Mouse (Mus musculus): ENCODE measurements around the gene Lingo2. TPM values are rescaled to one million over a fixed set of nuclear protein-coding genes. Genes with fewer than 3 reads are reported as not detected.
"Not testable (repeated sequence)": the region's sequence is repeated elsewhere in the genome, so short reads cannot be mapped to it uniquely, and the experiment has no call there.

Lingo2 gene
- polyA plus RNA-seq, 1 experiment from 2014 or later: 75.0 TPM

DNA sequence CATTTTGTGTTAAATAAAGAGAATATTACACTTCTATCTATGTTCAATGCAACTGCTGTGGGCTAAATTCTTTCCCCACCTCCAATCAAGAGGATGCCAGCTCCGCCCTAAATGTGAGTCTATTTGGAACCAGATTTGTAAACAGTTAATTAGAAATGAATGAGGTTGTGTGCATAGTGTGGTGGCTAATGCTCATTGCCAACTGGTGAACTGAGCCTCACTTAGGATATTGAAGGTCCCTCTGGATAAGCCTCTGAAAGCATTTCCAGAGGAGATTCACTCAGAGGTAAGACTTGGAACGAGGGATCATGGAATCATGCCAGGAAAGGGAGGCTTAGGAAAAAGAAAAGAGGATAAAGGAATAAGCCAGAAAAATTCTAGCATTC is 1256.4 kb downstream of the Lingo2 start:
- ATAC-seq: no peak
- Histone ChIP-seq H3K27ac (ENCODE audit: low read depth, low read length) (no peak overlapping the region), H3K4me1 (ENCODE audit: control insufficient read depth, insufficient read depth, low read depth, low read length) (no peaks in the 10 kb centered on the region), H3K4me3 (ENCODE audit: low read length) (no peak overlapping the region), H3K27me3 (replicated peaks; ENCODE audit: control insufficient read depth, insufficient read depth, low read length) (no peaks in the 10 kb centered on the region), H3K4me2 (ENCODE audit: low read length) (no peak overlapping the region), H3K9me3 (ENCODE audit: control insufficient read depth, low read length) (no peaks in the 10 kb centered on the region), H3K9ac (ENCODE audit: low read depth, low read length) (no peak overlapping the region), H3K36me3 (ENCODE audit: control insufficient read depth, insufficient read depth, low read length) (no peaks in the 10 kb centered on the region)
- WGBS: 72% methylated on average over 2 of the region's 2 CpGs

DNA sequence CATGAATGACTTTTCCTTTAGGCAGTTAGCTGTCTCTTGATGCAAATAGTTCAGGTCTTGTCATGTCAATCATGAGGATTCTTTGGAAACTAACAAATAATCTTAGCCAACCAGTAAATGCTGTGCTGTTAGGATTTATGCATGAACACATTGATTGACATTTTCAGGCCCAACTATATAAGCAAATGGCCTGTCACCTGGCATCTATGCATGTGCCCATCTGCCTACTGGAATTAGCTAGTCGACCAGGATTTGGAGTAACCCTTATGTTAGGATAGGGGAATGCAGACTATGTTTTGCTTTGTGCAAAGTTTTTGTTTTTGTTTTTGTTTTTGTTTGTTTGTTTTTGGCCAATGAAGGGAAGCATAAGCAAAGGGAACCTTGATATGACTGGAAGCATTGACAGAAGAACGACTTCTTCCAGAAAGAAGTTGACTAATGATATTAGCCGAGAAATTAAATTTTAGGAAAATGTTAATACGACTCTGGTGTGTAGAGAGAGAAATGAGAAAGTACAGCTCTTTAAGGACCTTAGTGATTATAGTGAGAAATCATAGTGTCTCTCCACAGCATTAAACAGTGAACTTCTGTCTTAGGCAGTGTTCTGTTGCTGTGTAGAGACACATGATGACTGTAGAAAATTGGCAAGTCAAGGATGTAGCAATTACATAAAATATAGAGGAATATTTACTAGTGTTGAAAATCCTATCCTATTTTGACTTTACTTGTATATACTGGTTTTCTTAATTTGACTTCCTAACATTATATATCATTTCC is 1257.0 kb downstream of the Lingo2 start:
- H3K4me2 ChIP-seq (ENCODE audit: low read length): no peak overlapping the region
- 87% methylated on average over 4 of the region's 4 CpGs for WGBS
- H3K4me3 ChIP-seq (ENCODE audit: low read length): no peak overlapping the region
- H3K4me1 ChIP-seq (ENCODE audit: control insufficient read depth, insufficient read depth, low read depth, low read length): no peaks in the 10 kb centered on the region
- no peaks in the 10 kb centered on the region for H3K27me3 ChIP-seq (replicated peaks; ENCODE audit: control insufficient read depth, insufficient read depth, low read length)
- H3K36me3 ChIP-seq (ENCODE audit: control insufficient read depth, insufficient read depth, low read length): no peaks in the 10 kb centered on the region
- no peak for ATAC-seq
- no peaks in the 10 kb centered on the region for H3K9me3 ChIP-seq (ENCODE audit: control insufficient read depth, low read length)
- H3K27ac ChIP-seq (ENCODE audit: low read depth, low read length): no peak overlapping the region
- no peak overlapping the region for H3K9ac ChIP-seq (ENCODE audit: low read depth, low read length)

DNA sequence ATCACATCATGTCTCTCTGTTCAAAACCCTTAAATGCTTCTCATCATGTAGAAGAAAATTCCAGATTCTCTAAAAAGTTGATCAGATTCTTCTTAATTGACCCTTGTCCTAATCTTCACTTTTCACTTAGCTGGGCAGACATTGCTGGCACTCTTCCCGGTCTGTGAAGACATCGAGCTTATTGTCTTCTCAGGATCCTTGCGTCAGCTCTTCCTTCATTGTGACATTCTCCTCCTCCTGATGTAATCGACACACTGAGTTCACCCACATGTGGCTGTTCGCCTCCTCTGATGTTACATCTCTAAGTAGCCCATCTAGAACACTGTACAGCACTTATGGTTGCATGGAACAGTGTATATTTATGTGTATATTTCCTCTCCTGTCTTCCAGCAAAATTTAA is 1261.0 kb downstream of the Lingo2 start:
- WGBS: 67% methylated on average over 5 of the region's 5 CpGs
- no peaks in the 10 kb centered on the region for H3K36me3 ChIP-seq (ENCODE audit: control insufficient read depth, insufficient read depth, low read length)
- no peak overlapping the region for H3K9ac ChIP-seq (ENCODE audit: low read depth, low read length)
- ATAC-seq: no peak
- H3K27me3 ChIP-seq (replicated peaks; ENCODE audit: control insufficient read depth, insufficient read depth, low read length): no peaks in the 10 kb centered on the region
- no peak overlapping the region for H3K4me2 ChIP-seq (ENCODE audit: low read length)
- H3K4me1 ChIP-seq (ENCODE audit: control insufficient read depth, insufficient read depth, low read depth, low read length): no peaks in the 10 kb centered on the region
- H3K9me3 ChIP-seq (ENCODE audit: control insufficient read depth, low read length): no peaks in the 10 kb centered on the region
- H3K4me3 ChIP-seq (ENCODE audit: low read length): no peak overlapping the region
- H3K27ac ChIP-seq (ENCODE audit: low read depth, low read length): no peak overlapping the region

DNA sequence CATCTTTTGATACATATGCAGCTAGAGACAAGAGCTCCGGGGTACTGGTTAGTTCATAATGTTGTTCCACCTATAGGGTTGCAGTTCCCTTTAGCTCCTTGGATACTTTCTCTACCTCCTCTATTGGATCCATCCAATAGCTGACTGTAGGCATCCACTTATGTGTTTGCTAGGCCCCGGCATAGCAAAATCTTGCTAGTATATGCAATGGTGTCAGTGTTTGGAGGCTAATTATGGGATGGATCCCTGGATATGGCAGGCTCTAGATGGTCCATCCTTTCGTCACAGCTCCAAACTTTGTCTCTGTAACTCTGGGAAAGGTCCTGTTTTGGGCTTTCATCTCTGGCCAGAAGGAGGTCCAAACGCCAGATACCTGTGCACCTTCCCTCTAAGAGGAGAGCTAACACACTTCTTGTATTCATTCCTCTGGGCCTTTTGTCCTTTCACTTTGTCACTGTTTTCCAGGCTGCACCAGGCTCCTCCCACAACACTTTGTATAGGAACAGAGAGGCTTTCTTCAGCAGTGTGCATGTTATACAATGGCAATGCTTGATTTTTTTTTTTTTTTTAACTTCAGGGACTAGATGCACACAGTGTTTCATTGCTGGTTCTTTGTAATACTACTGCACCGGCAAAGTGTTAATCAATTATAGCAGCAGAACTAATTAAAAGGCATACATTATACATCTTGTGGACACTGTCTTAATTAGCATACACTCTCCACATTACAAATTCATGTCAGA is 1262.9 kb downstream of the Lingo2 start:
- H3K4me1 ChIP-seq (ENCODE audit: control insufficient read depth, insufficient read depth, low read depth, low read length); H3K4me3 ChIP-seq (ENCODE audit: low read length); H3K27me3 ChIP-seq (replicated peaks; ENCODE audit: control insufficient read depth, insufficient read depth, low read length); H3K9ac ChIP-seq (ENCODE audit: low read depth, low read length); H3K27ac ChIP-seq (ENCODE audit: low read depth, low read length); H3K9me3 ChIP-seq (ENCODE audit: control insufficient read depth, low read length); H3K4me2 ChIP-seq (ENCODE audit: low read length); H3K36me3 ChIP-seq (ENCODE audit: control insufficient read depth, insufficient read depth, low read length): not testable (repeated sequence)
- WGBS: 64% methylated on average over 5 of the region's 5 CpGs
- peak; percentile 65 for ATAC-seq

MicroRNAs within 50 kb of the gene (microRNA counts, 519-probe panel; counts per million panel counts)
- 2,230 counts per million, percentile 48 among the panel's probes with 10 or more counts for microRNA mmu-miR-873
- microRNA mmu-miR-876-3p: 2,338 counts per million, percentile 55 among the panel's probes with 10 or more counts
- microRNA mmu-miR-876-5p: 1,400 counts per million, percentile 11 among the panel's probes with 10 or more counts

Small RNA genes within 50 kb of the gene (microRNA-seq; reads per million reads assigned to microRNA genes)
- gene Mir873a (not detected), gene Mir873b (not detected), gene Mir876 (not detected)

Data from hindbrain, embryonic 16.5 days (tissue).